Mouse (Mus musculus): Measurements from ENCODE around the gene Wnt3a. TPM values are rescaled to one million over a fixed set of nuclear protein-coding genes. Genes with fewer than 3 reads are reported as not detected.
A peak's percentile ranks its signal among the peaks of the same experiment; 100 is the strongest.
"Not testable (repeated sequence)": the region's sequence is repeated elsewhere in the genome, so short reads cannot be mapped to it uniquely, and the experiment has no call there.

The Wnt3a gene
- polyA plus RNA-seq, 1 experiment from 2014 or later = 11.8 TPM

GRCm38 (mm10) chr11:59306461-59307421, 16.2 kb upstream of the Wnt3a start, which contains the start of gene Wnt9a:
TSS of gene Wnt9a (plus strand) at chr11:59306928.
- H3K36me3 ChIP-seq (replicated peaks) = no peaks in the 10 kb centered on the region
- no peaks in the 10 kb centered on the region for H3K9me3 ChIP-seq
- WGBS = 2% methylated on average over 122 of the region's 128 CpGs
- peak; percentile 54 for DNase-seq (ENCODE audit: extremely low spot score, low spot score)
- H3K27me3 ChIP-seq (ENCODE audit: poor library complexity, severe bottlenecking) = peaks cover 93% of the 10 kb centered on the region
- H3K27ac ChIP-seq = peak within 1 kb of the TSS; percentile 85
- H3K4me1 ChIP-seq = peaks cover 68% of the 10 kb centered on the region
- peak within 1 kb of the TSS; percentile 68 for H3K4me3 ChIP-seq

DNA sequence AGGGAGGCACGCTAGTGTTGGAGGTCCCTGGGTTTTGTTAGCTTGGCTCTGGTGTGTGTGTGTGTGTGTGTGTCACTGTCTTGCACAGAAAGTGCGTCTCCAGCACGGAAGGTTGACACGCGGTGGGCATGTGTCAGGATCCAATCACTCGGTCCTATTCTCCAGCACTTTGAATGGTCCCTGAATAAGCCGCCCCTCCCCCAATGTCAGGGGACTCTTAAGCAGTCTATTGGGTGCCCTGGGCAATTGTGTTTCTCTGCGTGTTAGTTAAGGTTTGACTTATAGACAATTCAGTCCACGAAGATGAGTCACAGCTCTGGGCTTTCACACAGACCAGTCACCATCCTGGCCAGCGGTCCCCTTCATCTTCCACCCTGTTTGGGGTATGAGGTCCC, 15.3 kb upstream of the Wnt3a start:
- Histone ChIP-seq H3K9me3 (no peaks in the 10 kb centered on the region), H3K27ac (no peak overlapping the region; the same call in 1 of the 2 replicates), H3K4me3 (peak overlapping the region; percentile 68), H3K4me1 (peaks cover 59% of the 10 kb centered on the region), H3K36me3 (replicated peaks) (no peaks in the 10 kb centered on the region), H3K27me3 (ENCODE audit: poor library complexity, severe bottlenecking) (peaks cover 93% of the 10 kb centered on the region)
- 5% methylated on average over 10 of the region's 10 CpGs for WGBS
- DNase-seq (ENCODE audit: extremely low spot score, low spot score) = no peak

GRCm38 (mm10) chr11:59305008-59305820, 14.7 kb upstream of the Wnt3a start:
- peaks cover 93% of the 10 kb centered on the region for H3K27me3 ChIP-seq (ENCODE audit: poor library complexity, severe bottlenecking)
- WGBS = 49% methylated on average over 22 of the region's 22 CpGs
- peaks cover 53% of the 10 kb centered on the region for H3K4me1 ChIP-seq
- peak overlapping the region; percentile 68 for H3K4me3 ChIP-seq
- DNase-seq (ENCODE audit: extremely low spot score, low spot score) = no peak
- no peaks in the 10 kb centered on the region for H3K9me3 ChIP-seq
- no peaks in the 10 kb centered on the region for H3K36me3 ChIP-seq (replicated peaks)
- no peak overlapping the region for H3K27ac ChIP-seq

- Histone ChIP-seq H3K27me3 (ENCODE audit: poor library complexity, severe bottlenecking) (peaks cover 92% of the 10 kb centered on the region), H3K4me1 (peaks cover 30% of the 10 kb centered on the region), H3K36me3 (replicated peaks) (no peaks in the 10 kb centered on the region), H3K4me3 (no peak overlapping the region), H3K9me3 (no peaks in the 10 kb centered on the region), H3K27ac (no peak overlapping the region)
- WGBS = 32% methylated on average over 5 of the region's 10 CpGs
- peak; percentile 77 for DNase-seq (ENCODE audit: extremely low spot score, low spot score)
Measured at GRCm38 (mm10) chr11:59302700-59303569, 12.4 kb upstream of the Wnt3a start.

GRCm38 (mm10) chr11:59301053-59301452, 10.5 kb upstream of the Wnt3a start:
- not testable (repeated sequence) for H3K4me3 ChIP-seq; H3K9me3 ChIP-seq; DNase-seq (ENCODE audit: extremely low spot score, low spot score); H3K27ac ChIP-seq; H3K36me3 ChIP-seq (replicated peaks)
- Histone ChIP-seq H3K4me1 (peaks cover 13% of the 10 kb centered on the region), H3K27me3 (ENCODE audit: poor library complexity, severe bottlenecking) (peaks cover 93% of the 10 kb centered on the region)
- 79% methylated on average over 2 of the region's 2 CpGs for WGBS

DNA sequence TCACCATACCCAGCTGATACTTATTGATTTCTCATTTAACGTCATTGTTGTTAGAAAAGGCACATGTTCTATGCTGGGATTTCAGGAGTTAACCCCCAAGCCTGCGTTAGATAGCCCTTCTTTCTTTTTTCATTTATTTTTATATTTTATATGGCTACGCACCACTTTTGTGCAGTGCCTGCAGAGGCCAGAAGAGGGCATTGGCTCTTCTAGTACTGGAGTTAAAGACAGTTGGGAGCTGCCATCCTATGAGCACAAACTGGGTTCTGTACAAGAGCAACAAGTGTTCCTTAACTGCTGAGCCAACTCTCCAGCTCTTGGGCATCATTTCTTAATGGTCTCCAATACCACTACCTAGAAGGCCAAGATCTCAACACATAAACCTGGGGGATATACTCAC, 9.6 kb upstream of the Wnt3a start:
- no peak for DNase-seq (ENCODE audit: extremely low spot score, low spot score)
- 31% methylated on average over 3 of the region's 3 CpGs for WGBS

DNA sequence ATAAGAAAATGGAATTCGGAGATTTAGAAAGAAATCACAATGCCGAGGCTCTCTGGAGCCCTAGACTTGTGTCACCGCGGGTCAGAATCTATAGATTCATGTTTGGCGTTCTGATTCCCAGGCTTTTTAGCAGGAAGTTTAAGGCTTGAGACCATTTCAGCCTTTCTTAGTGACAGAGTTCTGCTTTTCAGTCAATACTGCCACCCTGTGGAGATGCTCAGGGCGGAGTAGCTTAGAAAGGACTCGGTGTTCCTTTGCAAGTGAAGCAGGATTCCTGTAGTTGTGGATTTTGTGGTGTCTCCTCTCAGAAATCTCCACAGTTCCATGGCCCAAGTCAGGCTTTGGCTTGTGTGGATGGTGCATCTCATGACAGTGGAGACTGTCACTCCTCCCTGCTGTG, 7.4 kb upstream of the Wnt3a start:
- 22% methylated on average over 7 of the region's 7 CpGs for WGBS
- Histone ChIP-seq H3K4me1 (peaks cover 9% of the 10 kb centered on the region), H3K27me3 (ENCODE audit: poor library complexity, severe bottlenecking) (peaks cover 90% of the 10 kb centered on the region)

More for the DNA sequence above, 9.6 kb upstream of the Wnt3a start:
- Histone ChIP-seq H3K27me3 (ENCODE audit: poor library complexity, severe bottlenecking) (peaks cover 93% of the 10 kb centered on the region), H3K9me3 (no peaks in the 10 kb centered on the region), H3K4me3 (no peak overlapping the region), H3K4me1 (peaks cover 4% of the 10 kb centered on the region), H3K27ac (no peak overlapping the region), H3K36me3 (replicated peaks) (no peaks in the 10 kb centered on the region)

DNA sequence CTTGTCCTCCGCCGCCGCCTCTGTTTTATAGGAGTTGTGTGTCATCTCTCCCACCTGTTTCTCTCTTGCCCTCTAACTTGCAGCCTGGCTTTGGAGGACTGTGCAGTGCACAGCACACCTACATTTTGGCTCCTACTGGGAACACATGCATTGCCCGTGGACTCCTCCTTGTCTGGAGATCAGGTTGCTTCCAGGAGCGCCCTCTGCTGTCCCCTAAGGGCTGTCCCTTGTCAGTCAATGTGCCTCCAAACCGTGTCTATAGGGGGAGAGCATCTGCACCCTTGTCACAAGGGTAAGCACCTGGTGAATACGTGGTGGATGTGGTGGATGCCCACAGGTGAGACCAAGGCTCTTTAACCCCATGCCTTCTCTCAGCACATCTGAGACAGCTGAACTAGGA, 3.1 kb upstream of the Wnt3a start:
- peaks cover 96% of the 10 kb centered on the region for H3K27me3 ChIP-seq (ENCODE audit: poor library complexity, severe bottlenecking)
- H3K4me3 ChIP-seq = no peak overlapping the region
- 26% methylated on average over 7 of the region's 7 CpGs for WGBS
- H3K36me3 ChIP-seq (replicated peaks) = no peaks in the 10 kb centered on the region
- no peak overlapping the region for H3K27ac ChIP-seq
- H3K9me3 ChIP-seq = no peaks in the 10 kb centered on the region
- DNase-seq (ENCODE audit: extremely low spot score, low spot score) = peak; percentile 48
- H3K4me1 ChIP-seq = peaks cover 48% of the 10 kb centered on the region

More for the DNA sequence above, 7.4 kb upstream of the Wnt3a start:
- Histone ChIP-seq H3K27ac (no peak overlapping the region), H3K4me3 (no peak overlapping the region), H3K9me3 (no peaks in the 10 kb centered on the region), H3K36me3 (replicated peaks) (no peaks in the 10 kb centered on the region)
- DNase-seq (ENCODE audit: extremely low spot score, low spot score) = no peak

GRCm38 (mm10) chr11:59289706-59290105, 846 bp downstream of the Wnt3a start:
- WGBS = under 1% methylated on average over 25 of the region's 25 CpGs
- Histone ChIP-seq H3K9me3 (no peaks in the 10 kb centered on the region), H3K36me3 (replicated peaks) (no peaks in the 10 kb centered on the region), H3K4me3 (peak overlapping the region; percentile 51), H3K4me1 (peaks cover 52% of the 10 kb centered on the region), H3K27ac (peak overlapping the region; percentile 84), H3K27me3 (ENCODE audit: poor library complexity, severe bottlenecking) (peaks cover 98% of the 10 kb centered on the region)
- no peak for DNase-seq (ENCODE audit: extremely low spot score, low spot score)

DNA sequence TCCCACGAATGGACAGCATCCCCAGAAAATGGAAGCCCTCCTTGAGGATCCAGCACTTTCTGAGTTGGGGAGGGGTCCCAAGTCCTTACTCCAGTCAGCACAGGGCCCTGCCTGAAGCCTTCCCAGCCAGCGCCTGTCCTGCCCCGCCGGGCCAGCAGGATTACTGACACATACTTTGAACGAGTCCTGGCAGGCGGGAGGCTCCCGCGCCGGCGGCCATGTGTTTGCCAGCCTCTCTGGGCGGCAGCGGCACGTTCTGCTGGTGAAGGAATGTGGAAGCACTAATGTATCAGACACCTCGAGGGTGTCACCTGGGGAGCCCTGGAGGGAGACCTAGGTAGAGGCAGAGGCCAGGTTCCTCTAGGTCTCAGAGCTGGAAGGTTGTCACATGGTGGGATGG, 6.4 kb downstream of the Wnt3a start:
- Histone ChIP-seq H3K4me3 (no peak overlapping the region), H3K4me1 (peaks cover 15% of the 10 kb centered on the region), H3K36me3 (replicated peaks) (no peaks in the 10 kb centered on the region), H3K27me3 (ENCODE audit: poor library complexity, severe bottlenecking) (peaks cover 100% of the 10 kb centered on the region), H3K27ac (no peak overlapping the region), H3K9me3 (no peaks in the 10 kb centered on the region)
- WGBS = 18% methylated on average over 14 of the region's 14 CpGs
- DNase-seq (ENCODE audit: extremely low spot score, low spot score) = no peak

- Histone ChIP-seq H3K36me3 (replicated peaks) (no peaks in the 10 kb centered on the region), H3K4me1 (peaks cover 6% of the 10 kb centered on the region; the same call in 1 of the 2 replicates), H3K9me3 (no peaks in the 10 kb centered on the region), H3K27ac (no peak overlapping the region; the same call in 1 of the 2 replicates), H3K4me3 (no peak overlapping the region), H3K27me3 (ENCODE audit: poor library complexity, severe bottlenecking) (peaks cover 97% of the 10 kb centered on the region)
- no peak for DNase-seq (ENCODE audit: extremely low spot score, low spot score)
- WGBS = 89% methylated on average over 10 of the region's 10 CpGs
Measured at GRCm38 (mm10) chr11:59282933-59283332, 7.6 kb downstream of the Wnt3a start.

DNA sequence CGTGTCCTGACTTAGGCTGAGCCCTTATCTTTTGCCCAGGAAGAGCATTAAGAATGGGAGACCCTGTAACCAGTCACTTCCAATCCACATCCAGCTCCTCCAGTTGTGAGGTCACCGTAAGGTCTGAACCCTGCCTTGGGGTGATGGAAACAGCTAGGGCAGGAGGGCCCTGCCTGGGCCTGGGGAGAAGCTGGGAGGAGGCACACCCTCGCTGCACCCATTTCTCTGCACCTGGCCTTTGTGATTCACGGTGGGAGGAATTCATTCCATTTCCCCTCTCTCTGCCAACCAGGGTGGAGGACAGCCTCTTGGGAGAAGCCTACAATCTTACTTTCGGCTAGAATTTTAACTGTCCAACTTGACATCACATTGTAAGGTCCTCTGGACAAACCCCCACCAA, 8.4 kb downstream of the Wnt3a start:
- Histone ChIP-seq H3K4me3 (no peak overlapping the region), H3K4me1 (peaks cover 6% of the 10 kb centered on the region; the same call in 1 of the 2 replicates), H3K36me3 (replicated peaks) (no peaks in the 10 kb centered on the region), H3K27ac (no peak overlapping the region), H3K9me3 (no peaks in the 10 kb centered on the region), H3K27me3 (ENCODE audit: poor library complexity, severe bottlenecking) (peaks cover 96% of the 10 kb centered on the region)
- WGBS = 76% methylated on average over 5 of the region's 5 CpGs
- DNase-seq (ENCODE audit: extremely low spot score, low spot score) = no peak
